Mouse (Mus musculus) c-Kit-negative CD71-positive TER-119-positive erythroid progenitor cells, embryonic 14.5 days (primary cell): ENCODE data around the gene Tpm1.

ENCODE experiments used
- DNase-seq: peaks from one replicate; pipeline ENCODE4 v3.0.0-alpha.2; 2013; ENCODE audit warnings: low read depth, low spot score

Tpm1 gene

DNA sequence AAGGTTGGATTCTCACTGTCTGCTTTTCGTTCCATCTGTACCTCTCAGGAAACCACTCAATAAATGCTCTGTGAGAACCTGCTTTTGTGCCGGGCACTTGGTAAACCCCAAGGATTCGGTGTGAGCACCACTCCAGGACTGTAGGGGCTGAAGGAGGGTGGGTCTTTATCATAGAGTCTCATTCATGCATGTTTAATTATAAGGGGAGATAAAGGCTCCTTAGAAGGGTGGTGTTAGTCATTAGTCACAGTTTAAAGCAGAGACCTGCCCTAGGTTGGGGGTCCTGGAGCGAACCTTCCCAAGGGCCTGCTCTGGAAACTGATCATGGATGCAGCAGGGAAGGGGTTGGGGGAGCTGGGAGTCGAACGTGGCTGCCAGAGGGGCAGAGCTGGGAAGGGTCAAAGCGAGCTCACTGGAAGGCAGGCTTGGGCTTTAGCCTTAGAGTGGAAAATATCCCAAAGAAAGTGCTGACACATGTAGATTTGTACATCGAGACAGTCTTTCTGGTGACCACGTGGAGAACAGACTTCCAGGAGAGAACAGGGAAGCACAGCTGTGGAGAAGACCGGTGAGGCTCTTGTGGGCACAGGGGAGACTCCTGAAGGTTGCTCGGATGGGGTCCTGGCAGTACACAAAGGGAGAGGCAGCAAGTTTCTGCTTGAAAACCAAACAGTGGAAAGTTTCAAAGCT lies 60.9 kb downstream of the Tpm1 start:
- no peak for DNase-seq

DNA sequence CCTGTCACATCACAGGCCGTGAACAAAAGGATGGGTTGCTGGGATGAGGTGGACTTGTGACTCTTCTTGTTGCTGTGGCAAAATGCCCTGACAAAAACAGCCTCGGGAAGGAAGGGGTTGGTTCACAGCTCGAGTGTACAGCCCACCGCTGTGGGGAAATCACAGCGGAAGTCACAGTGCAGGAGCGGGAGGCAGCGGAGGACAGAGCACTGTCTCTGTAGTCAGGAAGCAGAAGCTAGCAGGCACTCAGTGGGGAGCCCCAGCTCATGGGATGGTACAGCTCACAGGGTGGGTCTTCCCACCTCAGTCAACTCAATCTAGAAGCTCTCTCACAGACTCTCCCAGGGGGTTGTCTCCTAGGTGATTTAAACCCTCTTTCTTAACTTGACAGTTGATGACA lies 63.8 kb downstream of the Tpm1 start:
- DNase-seq = no peak

DNA sequence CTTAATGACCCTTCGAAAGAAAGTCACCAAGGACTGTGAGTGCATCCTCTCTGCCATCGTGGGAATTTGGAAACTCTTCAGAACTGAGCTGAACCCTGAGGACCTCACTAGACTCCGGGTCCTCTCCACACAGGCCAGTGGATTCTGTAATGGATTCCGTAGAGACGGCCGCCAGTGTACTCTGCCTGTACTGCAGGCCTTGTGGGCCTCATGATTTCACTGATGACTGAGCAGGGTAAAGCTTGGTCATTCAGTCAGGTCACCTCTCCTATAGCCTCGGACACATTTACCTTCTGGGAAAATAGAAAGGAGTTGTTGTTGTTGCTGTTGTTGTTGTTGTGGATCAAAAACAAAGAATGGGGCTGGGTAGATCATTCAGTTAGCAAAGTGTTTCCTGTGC lies 67.1 kb downstream of the Tpm1 start:
- no peak for DNase-seq

DNA sequence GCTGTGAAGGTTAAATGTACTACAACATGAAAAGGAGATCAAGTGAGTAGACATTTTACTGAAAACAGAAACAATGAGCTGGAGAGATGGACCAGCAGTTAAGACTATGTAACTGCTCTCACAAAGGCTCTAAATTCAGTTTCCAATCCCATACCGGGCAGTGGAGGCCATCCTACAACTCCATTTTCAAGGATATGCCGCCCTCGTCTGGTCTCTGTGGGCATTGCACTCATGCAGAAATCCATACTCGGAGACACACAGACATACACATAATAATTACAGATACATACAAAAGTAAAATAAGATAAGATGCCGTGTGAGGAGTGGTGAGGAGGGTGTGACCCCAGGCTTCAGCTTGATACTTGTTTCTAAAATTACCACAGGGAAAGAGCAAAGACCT lies 68.7 kb downstream of the Tpm1 start:
- DNase-seq = peak; percentile 59

DNA sequence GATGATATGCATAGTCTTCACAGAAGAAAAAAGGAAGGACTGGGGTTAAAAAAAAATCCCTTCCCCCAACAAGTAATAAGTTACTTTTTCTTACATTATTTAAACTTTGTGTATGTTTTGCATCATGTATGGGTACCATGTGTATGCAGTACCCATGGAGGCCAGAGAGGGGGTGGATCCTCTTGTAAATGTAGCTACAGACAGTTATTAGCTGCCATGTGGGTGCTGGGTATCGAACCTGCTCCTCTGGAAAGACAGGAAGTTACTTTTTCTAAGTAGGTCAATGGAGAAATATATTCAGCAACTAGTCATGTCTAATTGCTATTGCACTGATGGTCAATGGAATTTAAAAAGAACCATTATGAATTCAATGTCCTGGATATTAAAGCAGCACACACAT lies 70.7 kb downstream of the Tpm1 start:
- no peak for DNase-seq

DNA sequence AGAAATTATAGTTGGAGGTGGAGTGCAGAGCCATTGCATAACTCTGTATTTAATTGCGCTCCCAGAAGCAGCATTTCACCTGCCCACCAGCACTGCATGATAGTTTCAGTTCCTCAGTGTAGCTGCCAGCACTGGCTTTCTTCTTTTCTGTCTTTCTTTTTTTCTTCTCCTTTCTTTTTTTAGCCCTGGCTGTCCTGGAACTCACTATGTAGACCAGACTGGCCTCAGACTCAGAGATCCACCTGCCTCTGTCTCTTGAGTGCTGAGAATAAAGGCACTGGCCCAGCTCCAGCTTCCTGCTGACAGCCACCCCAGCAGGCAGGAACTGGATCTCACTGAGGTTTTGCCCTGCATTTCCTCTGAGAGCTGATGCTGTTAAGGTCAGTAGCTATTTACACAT lies 71.2 kb downstream of the Tpm1 start:
- DNase-seq = no peak

DNA sequence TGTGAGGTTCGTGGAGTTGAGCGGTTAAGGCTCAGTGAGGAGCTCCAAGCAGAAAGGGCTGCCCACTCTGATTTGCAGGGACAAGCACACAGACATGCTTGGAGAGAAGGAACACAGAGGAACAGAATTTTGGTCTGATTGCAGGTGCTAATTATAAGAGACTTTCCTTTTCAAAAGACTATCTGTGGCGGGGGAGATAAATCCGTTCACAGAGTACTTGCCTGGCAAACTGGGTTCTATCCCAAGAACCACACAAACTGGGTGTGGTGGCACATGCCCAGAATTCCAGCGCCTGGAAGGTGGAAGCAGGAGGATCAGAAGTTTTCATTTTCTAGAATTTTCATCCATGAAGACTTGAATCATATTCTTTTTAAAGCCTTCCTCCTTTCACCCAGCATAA lies 72.1 kb downstream of the Tpm1 start:
- DNase-seq = no peak

DNA sequence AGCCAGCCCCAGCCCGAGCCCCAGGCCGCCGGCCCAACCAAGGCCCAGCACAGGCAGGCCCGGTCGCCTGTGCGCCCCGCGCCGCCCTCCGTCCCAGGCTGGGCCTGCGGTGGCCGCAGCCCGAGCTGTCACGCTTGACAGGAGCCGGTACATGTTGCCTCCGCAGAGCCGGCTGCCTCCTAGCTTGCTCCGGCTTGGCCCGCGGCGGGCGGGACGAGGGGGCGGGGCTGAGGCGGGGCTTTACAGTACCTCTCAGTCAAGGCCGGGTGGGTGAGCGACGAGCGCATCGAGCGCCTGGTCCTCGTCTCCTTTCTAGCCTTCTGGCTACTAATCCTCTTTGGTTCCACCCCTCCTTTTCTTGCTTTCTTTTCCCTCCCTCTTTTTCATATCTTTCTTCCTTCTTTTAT lies 74.0 kb downstream of the Tpm1 start, which contains the start of gene Lactb:
Gene Lactb, minus strand, starts transcription at position 246 of the 407 bp plus-strand sequence.
- DNase-seq = peak; percentile 70

DNA sequence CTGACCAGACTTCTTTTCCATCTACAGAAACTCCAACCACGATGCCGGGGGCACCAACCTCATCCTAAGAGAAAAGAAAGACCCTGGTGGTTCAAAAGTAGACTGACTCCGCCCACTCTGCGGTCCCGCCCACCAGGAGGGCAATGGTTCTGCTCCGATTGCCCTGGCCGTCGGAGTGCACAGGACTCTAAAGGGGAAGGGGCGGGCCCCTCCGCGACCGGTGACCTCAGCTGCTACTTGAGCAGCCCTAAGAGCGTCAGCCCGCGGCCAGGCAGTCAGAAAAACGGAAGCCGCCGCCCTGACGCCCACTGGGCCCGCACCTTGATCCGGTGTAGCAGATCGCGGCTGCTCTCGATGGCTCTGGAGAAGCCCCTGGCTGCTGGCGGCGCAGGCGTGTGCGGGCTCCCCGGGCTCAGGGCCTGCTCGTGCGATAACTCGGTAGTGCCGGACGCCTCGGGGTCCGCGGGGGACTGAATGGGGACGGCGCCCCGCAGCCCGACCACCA lies 74.4 kb downstream of the Tpm1 start:
- peak; percentile 47 for DNase-seq
